Mouse (Mus musculus): ENCODE results near the gene Cacna1d. TPM values are rescaled to one million over a fixed set of nuclear protein-coding genes. Genes with fewer than 3 reads are reported as not detected.

Cacna1d gene
- total and polyA plus RNA-seq, 2 experiments from 2014 or later = 5.5 to 8.9 TPM

DNA sequence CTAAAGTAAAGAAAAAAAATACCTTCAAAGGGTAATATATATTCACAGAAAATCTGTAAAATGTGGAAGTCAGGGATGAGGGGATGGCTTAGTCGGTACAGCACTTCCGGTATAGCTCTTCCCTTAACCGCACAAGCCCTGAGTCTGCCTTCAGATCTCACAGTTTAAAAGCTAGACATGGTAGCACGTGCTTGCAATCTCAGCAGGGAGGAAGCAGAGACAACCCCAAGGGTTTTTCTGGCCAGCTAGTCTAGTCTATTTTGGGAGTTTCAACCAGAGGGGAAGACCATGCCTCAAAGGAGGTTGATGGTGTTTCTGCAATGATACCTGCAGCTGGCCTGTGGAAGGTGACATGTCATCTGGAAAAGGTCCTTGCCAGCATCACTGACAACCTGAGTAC lies 128.9 kb downstream of the Cacna1d start:
- no peak for DNase-seq (ENCODE audit: low spot score)
- Histone ChIP-seq H3K4me3 (ENCODE audit: low read depth, low read length) (no peak overlapping the region), H3K4me2 (ENCODE audit: low read depth, low read length) (no peak overlapping the region), H3K4me1 (ENCODE audit: control insufficient read depth, insufficient read depth) (no peaks in the 10 kb centered on the region), H3K9me3 (replicated peaks; ENCODE audit: control insufficient read depth, low read length) (no peaks in the 10 kb centered on the region), H3K27ac (ENCODE audit: low read depth) (no peak overlapping the region), H3K36me3 (replicated peaks; ENCODE audit: control insufficient read depth, insufficient read depth, low read length) (no peaks in the 10 kb centered on the region), H3K9ac (replicated peaks; ENCODE audit: low read depth, low read length) (no peak overlapping the region), H3K27me3 (ENCODE audit: control insufficient read depth, insufficient read depth, low read length) (no peaks in the 10 kb centered on the region)
- 58% methylated on average over 4 of the region's 4 CpGs for WGBS
- ATAC-seq (ENCODE audit: insufficient read depth, low read depth) = no peak
- TF ChIP-seq EP300 (IDR thresholded peaks at IDR 0.05; ENCODE audit: low read depth) = no peak
- TF ChIP-seq CTCF (IDR thresholded peaks at IDR 0.05; ENCODE audit: low read depth) = no peak

DNA sequence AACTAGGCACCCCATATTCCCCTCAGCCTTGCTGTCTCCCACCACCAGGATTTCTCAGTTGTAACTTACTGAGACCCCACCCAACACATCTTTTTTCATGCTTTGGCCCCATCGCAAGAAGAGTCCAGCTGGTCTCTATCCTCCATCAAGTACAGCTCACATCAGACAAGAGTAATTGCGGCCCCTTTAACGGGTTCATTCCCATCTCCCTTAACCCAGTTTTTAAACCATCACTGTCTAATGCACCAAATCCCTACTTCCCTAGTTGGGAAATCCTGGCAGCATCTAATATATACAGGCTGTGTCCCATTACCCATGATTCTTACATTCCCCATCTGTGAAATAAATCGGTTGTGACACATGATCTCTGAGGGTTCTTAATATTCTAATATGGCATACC lies 130.8 kb downstream of the Cacna1d start:
- H3K27me3 ChIP-seq (ENCODE audit: control insufficient read depth, insufficient read depth, low read length) = 0 out of 2 replicates have a peak, but pooled peaks cover 4% of the 10 kb centered on the region
- H3K4me2 ChIP-seq (ENCODE audit: low read depth, low read length) = no peak overlapping the region
- H3K27ac ChIP-seq (ENCODE audit: low read depth) = no peak overlapping the region
- no peaks in the 10 kb centered on the region for H3K36me3 ChIP-seq (replicated peaks; ENCODE audit: control insufficient read depth, insufficient read depth, low read length)
- H3K9me3 ChIP-seq (replicated peaks; ENCODE audit: control insufficient read depth, low read length) = no peaks in the 10 kb centered on the region
- H3K4me1 ChIP-seq (ENCODE audit: control insufficient read depth, insufficient read depth) = no peaks in the 10 kb centered on the region
- TF ChIP-seq CTCF (IDR thresholded peaks at IDR 0.05; ENCODE audit: low read depth) (no peak), EP300 (IDR thresholded peaks at IDR 0.05; ENCODE audit: low read depth) (no peak)
- no peak for DNase-seq (ENCODE audit: low spot score)
- H3K4me3 ChIP-seq (ENCODE audit: low read depth, low read length) = no peak overlapping the region
- 80% methylated on average over 4 of the region's 4 CpGs for WGBS
- H3K9ac ChIP-seq (replicated peaks; ENCODE audit: low read depth, low read length) = no peak overlapping the region
- no peak for ATAC-seq (ENCODE audit: insufficient read depth, low read depth)

DNA sequence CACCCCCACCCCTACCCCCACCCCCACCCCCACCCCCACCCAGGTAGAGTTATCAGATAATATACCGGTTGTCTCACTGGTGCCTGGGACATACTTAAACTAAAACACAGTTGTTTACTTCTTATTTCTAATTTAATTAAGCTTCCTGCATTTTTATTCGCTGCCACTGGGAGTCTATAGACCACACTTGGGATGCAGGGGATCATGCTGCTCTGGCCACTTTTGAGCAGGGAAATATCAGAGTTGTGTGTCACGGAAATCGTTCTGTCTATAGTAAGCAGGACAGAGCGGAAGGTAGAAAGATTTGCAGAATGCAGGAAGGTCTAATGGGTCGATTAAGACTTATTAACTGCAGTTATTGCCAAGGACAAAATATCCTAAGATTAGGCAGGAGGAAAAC lies 131.3 kb downstream of the Cacna1d start:
- Histone ChIP-seq H3K27me3 (ENCODE audit: control insufficient read depth, insufficient read depth, low read length) (0 out of 2 replicates have a peak, but pooled peaks cover 9% of the 10 kb centered on the region), H3K9me3 (replicated peaks; ENCODE audit: control insufficient read depth, low read length) (no peaks in the 10 kb centered on the region), H3K9ac (replicated peaks; ENCODE audit: low read depth, low read length) (no peak overlapping the region), H3K4me3 (ENCODE audit: low read depth, low read length) (no peak overlapping the region), H3K4me2 (ENCODE audit: low read depth, low read length) (no peak overlapping the region), H3K36me3 (replicated peaks; ENCODE audit: control insufficient read depth, insufficient read depth, low read length) (no peaks in the 10 kb centered on the region), H3K27ac (ENCODE audit: low read depth) (no peak overlapping the region), H3K4me1 (ENCODE audit: control insufficient read depth, insufficient read depth) (no peaks in the 10 kb centered on the region)
- DNase-seq (ENCODE audit: low spot score) (no peak), ATAC-seq (ENCODE audit: insufficient read depth, low read depth) (no peak)
- TF ChIP-seq EP300 (IDR thresholded peaks at IDR 0.05; ENCODE audit: low read depth) = no peak
- no peak; the same call in 1 of the 2 replicates for TF ChIP-seq CTCF (IDR thresholded peaks at IDR 0.05; ENCODE audit: low read depth)
- 59% methylated on average over 6 of the region's 6 CpGs for WGBS

DNA sequence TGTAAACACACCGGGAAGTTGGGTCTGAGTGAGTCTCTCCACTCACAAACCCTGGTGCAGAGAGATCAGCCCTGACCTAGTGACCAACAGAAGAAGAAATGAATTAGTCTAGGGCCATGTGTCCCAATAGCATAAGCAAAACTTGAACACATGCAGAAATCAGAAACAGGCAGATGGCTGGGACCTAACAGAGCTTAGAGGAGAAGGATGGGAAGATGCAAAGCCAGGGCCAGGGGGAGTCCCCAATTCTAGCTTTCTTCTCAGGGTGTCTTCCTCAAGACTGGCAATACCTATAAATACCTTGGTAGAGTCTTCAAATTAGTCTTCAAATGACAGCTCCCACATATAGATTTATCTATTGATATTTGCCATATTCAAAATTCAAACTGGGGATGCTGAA lies 133.2 kb downstream of the Cacna1d start:
- Histone ChIP-seq H3K9me3 (replicated peaks; ENCODE audit: control insufficient read depth, low read length) (no peaks in the 10 kb centered on the region), H3K4me2 (ENCODE audit: low read depth, low read length) (no peak overlapping the region), H3K9ac (replicated peaks; ENCODE audit: low read depth, low read length) (no peak overlapping the region), H3K4me1 (ENCODE audit: control insufficient read depth, insufficient read depth) (no peaks in the 10 kb centered on the region), H3K36me3 (replicated peaks; ENCODE audit: control insufficient read depth, insufficient read depth, low read length) (no peaks in the 10 kb centered on the region), H3K4me3 (ENCODE audit: low read depth, low read length) (no peak overlapping the region), H3K27me3 (ENCODE audit: control insufficient read depth, insufficient read depth, low read length) (peaks cover 18% of the 10 kb centered on the region), H3K27ac (ENCODE audit: low read depth) (no peak overlapping the region)
- ATAC-seq (ENCODE audit: insufficient read depth, low read depth) (no peak), DNase-seq (ENCODE audit: low spot score) (no peak)
- TF ChIP-seq CTCF (IDR thresholded peaks at IDR 0.05; ENCODE audit: low read depth) (no peak), EP300 (IDR thresholded peaks at IDR 0.05; ENCODE audit: low read depth) (no peak)
- WGBS = 67% methylated on average over 1 of the region's 1 CpGs

DNA sequence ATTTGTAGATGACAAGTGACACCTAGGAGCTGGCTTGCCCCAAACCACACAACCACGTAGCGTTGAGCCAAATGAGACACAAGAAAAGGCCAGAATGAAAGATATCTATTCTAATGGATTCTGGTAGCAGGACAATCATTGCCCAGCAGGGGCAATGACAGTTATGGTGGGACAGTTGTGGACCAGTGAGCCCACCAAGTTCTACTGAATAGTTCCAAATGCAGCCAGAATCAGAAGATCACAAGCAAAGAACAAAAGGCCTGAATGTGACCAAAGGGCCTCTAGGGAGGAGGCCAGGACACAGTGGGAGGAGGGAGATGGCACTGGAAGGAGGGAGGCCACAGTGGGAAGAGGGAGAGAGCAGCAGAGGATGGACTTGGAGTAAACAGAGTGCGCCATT lies 134.8 kb downstream of the Cacna1d start:
- TF ChIP-seq CTCF (IDR thresholded peaks at IDR 0.05; ENCODE audit: low read depth) (no peak), EP300 (IDR thresholded peaks at IDR 0.05; ENCODE audit: low read depth) (no peak)
- Histone ChIP-seq H3K9ac (replicated peaks; ENCODE audit: low read depth, low read length) (no peak overlapping the region), H3K4me2 (ENCODE audit: low read depth, low read length) (no peak overlapping the region), H3K27ac (ENCODE audit: low read depth) (no peak overlapping the region), H3K9me3 (replicated peaks; ENCODE audit: control insufficient read depth, low read length) (no peaks in the 10 kb centered on the region), H3K4me3 (ENCODE audit: low read depth, low read length) (no peak overlapping the region), H3K36me3 (replicated peaks; ENCODE audit: control insufficient read depth, insufficient read depth, low read length) (no peaks in the 10 kb centered on the region), H3K4me1 (ENCODE audit: control insufficient read depth, insufficient read depth) (no peaks in the 10 kb centered on the region), H3K27me3 (ENCODE audit: control insufficient read depth, insufficient read depth, low read length) (peaks cover 26% of the 10 kb centered on the region)
- ATAC-seq (ENCODE audit: insufficient read depth, low read depth) (no peak), DNase-seq (ENCODE audit: low spot score) (no peak)
- WGBS = 79% methylated on average over 3 of the region's 3 CpGs

DNA sequence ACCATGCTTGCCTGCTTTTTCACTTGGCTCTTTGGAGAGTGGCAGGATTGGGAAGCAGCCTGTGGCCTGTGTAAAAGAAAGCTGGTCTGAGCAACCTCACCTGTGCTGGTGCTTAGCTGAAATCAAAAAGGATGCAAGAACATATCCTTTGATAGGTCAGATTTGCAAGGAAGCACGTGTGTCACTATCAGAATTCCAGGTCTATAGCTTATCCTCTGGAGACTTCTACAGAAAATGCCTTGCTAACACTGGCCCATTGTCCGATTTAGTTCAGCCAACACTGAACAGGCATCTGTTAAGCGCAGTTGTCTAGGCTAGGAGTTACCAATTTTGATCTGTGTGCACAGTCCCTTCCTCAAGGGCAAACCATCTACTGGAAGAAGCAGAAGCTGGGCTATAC lies 136.5 kb downstream of the Cacna1d start:
- no peak overlapping the region for H3K4me2 ChIP-seq (ENCODE audit: low read depth, low read length)
- H3K27ac ChIP-seq (ENCODE audit: low read depth) = no peak overlapping the region
- no peaks in the 10 kb centered on the region for H3K36me3 ChIP-seq (replicated peaks; ENCODE audit: control insufficient read depth, insufficient read depth, low read length)
- 60% methylated on average over 3 of the region's 3 CpGs for WGBS
- peaks cover 26% of the 10 kb centered on the region for H3K27me3 ChIP-seq (ENCODE audit: control insufficient read depth, insufficient read depth, low read length)
- no peaks in the 10 kb centered on the region for H3K9me3 ChIP-seq (replicated peaks; ENCODE audit: control insufficient read depth, low read length)
- no peak for ATAC-seq (ENCODE audit: insufficient read depth, low read depth)
- H3K4me1 ChIP-seq (ENCODE audit: control insufficient read depth, insufficient read depth) = no peaks in the 10 kb centered on the region
- no peak overlapping the region for H3K9ac ChIP-seq (replicated peaks; ENCODE audit: low read depth, low read length)
- H3K4me3 ChIP-seq (ENCODE audit: low read depth, low read length) = no peak overlapping the region
- TF ChIP-seq CTCF (IDR thresholded peaks at IDR 0.05; ENCODE audit: low read depth) = no peak
- no peak for TF ChIP-seq EP300 (IDR thresholded peaks at IDR 0.05; ENCODE audit: low read depth)
- DNase-seq (ENCODE audit: low spot score) = no peak

All from heart, postnatal 0 days (tissue).